ENCODE assay signal across 7 mouse cellular contexts in genomic region chr14:11553679-11554305, GRCm38 (mm10). TPM values are rescaled to one million over a fixed set of nuclear protein-coding genes. Genes with fewer than 3 reads are reported as not detected.
A peak's percentile ranks its signal among the peaks of the same experiment; 100 is the strongest.
DNase-seq lines count a peak whose midpoint lies in the region; ATAC-seq and TF ChIP-seq lines count a peak whose summit lies in the region.

No protein-coding gene starts in this region.

- no peak for TF ChIP-seq POLR2A in bone marrow, adult 2 months (IDR thresholded peaks at IDR 0.05; ENCODE audit: borderline replicate concordance, control insufficient read depth, low read depth, low read length)
- TF ChIP-seq POLR2A in myocyte (IDR thresholded peaks at IDR 0.05; ENCODE audit: insufficient read length, low read depth) = no peak

- no peaks in the 10 kb centered on the region for H3K9me3 ChIP-seq in forebrain, embryonic 12.5 days

- peaks cover 25% of the 10 kb centered on the region for H3K79me2 ChIP-seq in myocyte (ENCODE audit: control insufficient read depth, insufficient read depth)

- H3K4me1 ChIP-seq in bone marrow, adult 2 months (ENCODE audit: control insufficient read depth, insufficient read depth, low read length) = no peaks in the 10 kb centered on the region
- peaks cover 20% of the 10 kb centered on the region for H3K4me1 ChIP-seq in forebrain, embryonic 12.5 days

- H3K27ac ChIP-seq in bone marrow, adult 2 months (ENCODE audit: control insufficient read depth, insufficient read depth, low read depth, low read length, poor library complexity) = no peak overlapping the region; the same call in 1 of the 2 replicates
- H3K27ac ChIP-seq in forebrain, embryonic 12.5 days = peak overlapping the region; percentile 94

- DNase-seq in left cerebral cortex, postnatal 25 days (ENCODE audit: low spot score in 2 of 2) = peak; percentile 42 to 50
- no peak for DNase-seq in left cerebral cortex, postnatal 10 days (ENCODE audit: extremely low spot score in 1 of 2, low spot score in 2 of 2)
- peak; percentile 39 to 75 for DNase-seq in kidney, postnatal 36 days
- no peak for DNase-seq in thymus, postnatal 25 days

- 1% methylated on average over 57 of the region's 57 CpGs for WGBS in bone marrow, adult 2 months
- WGBS in forebrain, embryonic 12.5 days = under 1% methylated on average over 57 of the region's 57 CpGs

- intact Hi-C loops in left cerebral cortex, postnatal 25 days (cut with DNase I) = loop anchor here (2.0 to 10.0 kb wide), 8 partner anchors 89 to 587 kb away; partner anchors contain the start of gene Fhit
- intact Hi-C loops in left cerebral cortex, postnatal 10 days (cut with DNase I) = loop anchor here (5.0 to 10.0 kb wide), 4 partner anchors 211 to 441 kb away; partner anchors contain the start of gene Fhit

- no peak for TF ChIP-seq CTCF in bone marrow, adult 2 months (IDR thresholded peaks at IDR 0.05; ENCODE audit: control insufficient read depth, insufficient read depth, low read length)

- peak overlapping the region; percentile 25 for H3K4me3 ChIP-seq in bone marrow, adult 2 months (replicated peaks; ENCODE audit: control insufficient read depth, low read depth, low read length)
- peak overlapping the region; percentile 69 for H3K4me3 ChIP-seq in forebrain, embryonic 12.5 days (replicated peaks)
- H3K4me3 ChIP-seq in myocyte = peak overlapping the region; percentile 86

- peak overlapping the region; percentile 95 for H3K4me2 ChIP-seq in forebrain, embryonic 12.5 days
- peak overlapping the region; percentile 91 for H3K4me2 ChIP-seq in myocyte (ENCODE audit: low read depth)

- no peaks in the 10 kb centered on the region for H3K36me3 ChIP-seq in forebrain, embryonic 12.5 days (replicated peaks)
- no peaks in the 10 kb centered on the region for H3K36me3 ChIP-seq in myocyte (ENCODE audit: control insufficient read depth, insufficient read depth)

- peak overlapping the region; percentile 85 for H3K9ac ChIP-seq in forebrain, embryonic 12.5 days

- H3K27me3 ChIP-seq in forebrain, embryonic 12.5 days = peaks cover 8% of the 10 kb centered on the region
- H3K27me3 ChIP-seq in myocyte (ENCODE audit: control insufficient read depth, insufficient read depth, insufficient read length) = no peaks in the 10 kb centered on the region

- H3ac ChIP-seq in myocyte (ENCODE audit: control insufficient read depth, insufficient read length) = peak overlapping the region; percentile 64

- peak; percentile 54 for ATAC-seq in forebrain, embryonic 12.5 days (ENCODE audit: low FRiP score)

TF ChIP-seq in myocyte, 11 proteins besides CTCF, POLR2A, EP300 and RAD21:
- TF ChIP-seq TCF3 (IDR thresholded peaks at IDR 0.05; ENCODE audit: insufficient read length, low read depth) = no peak
- TF ChIP-seq MYOD1 (IDR thresholded peaks at IDR 0.05; ENCODE audit: control insufficient read depth in 1 of 3, insufficient read length in 2 of 3, low read depth in 2 of 3) = no peak
- TF ChIP-seq USF1 (IDR thresholded peaks at IDR 0.05; ENCODE audit: low read depth) = no peak
- no peak for TF ChIP-seq POLR2AphosphoS2 (IDR thresholded peaks at IDR 0.05; ENCODE audit: insufficient read length, low read depth)
- TF ChIP-seq REST (IDR thresholded peaks at IDR 0.05; ENCODE audit: insufficient read depth, insufficient read length) = no peak
- TF ChIP-seq SRF (IDR thresholded peaks at IDR 0.05; ENCODE audit: control insufficient read depth, insufficient read length, low read depth) = no peak
- no peak for TF ChIP-seq TCF12 (IDR thresholded peaks at IDR 0.05; ENCODE audit: insufficient read depth, poor library complexity, severe bottlenecking)
- no peak for TF ChIP-seq CEBPB (IDR thresholded peaks at IDR 0.05; ENCODE audit: insufficient read depth, poor library complexity, severe bottlenecking)
- no peak for TF ChIP-seq MYOG (IDR thresholded peaks at IDR 0.05; ENCODE audit: control insufficient read depth in 1 of 3, insufficient read depth in 1 of 3, insufficient read length in 2 of 3, low read depth in 2 of 3)
- TF ChIP-seq MAX (IDR thresholded peaks at IDR 0.05; ENCODE audit: low read depth) = no peak

RNA-seq across cellular contexts. Expression of gene Ptprg, which starts 0.5 kb away (rescaled TPM):
- total RNA-seq in left cerebral cortex, postnatal 25 days (2021) = 100 to 1,000 TPM in 1 of 2 experiments, 10 to 100 TPM in 1; 96.1 to 105 TPM
- 100 to 1,000 TPM; 134 to 135 TPM for total RNA-seq in left cerebral cortex, postnatal 10 days (2021)
- 0.27 and 1.8 TPM in 2 replicates for polyA plus RNA-seq in bone marrow, adult 2 months (2011; ENCODE audit: insufficient read depth, insufficient read length, low replicate concordance, missing spikeins)
- 40.3 and 44.9 TPM in 2 replicates for polyA plus RNA-seq in forebrain, embryonic 12.5 days (2016; fragmentation: Nextera tagmentation; extraction: Ambion mirVana)
- polyA plus RNA-seq in myocyte (2012; fragmentation: generic; extraction: Trizol) = 14.4 TPM

Comparison
In these comparisons a context has a peak if more than half of its experiments do, and no peak if none do; other contexts are left out.
1. DNase-seq: peak in left cerebral cortex, postnatal 25 days (2 of 2) and kidney, postnatal 36 days (2 of 2); none in left cerebral cortex, postnatal 10 days (0 of 2) and thymus, postnatal 25 days (single experiment).
2. H3K4me3 ChIP-seq: peak in every context shown above with its lines; median percentile 86 in myocyte; 69 in forebrain, embryonic 12.5 days; 25 in bone marrow, adult 2 months.